Mouse (Mus musculus) small intestine, adult 2 months (tissue): ENCODE data around the gene Sfxn1.

Source experiments
- CTCF ChIP-seq: fragments of 200-500 bp; IDR thresholded peaks from 2 replicates; pipeline ENCODE4 v1.5.1; 2012; ENCODE audit warnings: low read depth, mild to moderate bottlenecking, control low read depth, inconsistent platforms, low read length, moderate library complexity, mixed read lengths; ENCODE audit not compliant: insufficient replicate concordance, insufficient read length; ENCODE audit errors: extremely low read depth
- POLR2A ChIP-seq: fragments of 200-500 bp; IDR thresholded peaks from 2 replicates; pipeline ENCODE4 v1.6.1; 2012; ENCODE audit warnings: low read depth, mild to moderate bottlenecking, control low read depth, inconsistent platforms, low read length, moderate library complexity

- TF ChIP-seq POLR2A, result no peak
- peak; percentile 64; the same call in 1 of the 2 replicates for TF ChIP-seq CTCF
These were observed 16.2 kb upstream of the Sfxn1 start, which contains the start of gene Drd1 for GRCm38 (mm10) chr13:54055448-54055861.
